ENCODE assay signal across 1 mouse cellular context in genomic region chr15:103268903-103269302, GRCm38 (mm10).
TF ChIP-seq lines count a peak whose summit lies in the region.

No protein-coding gene starts in this region.

TF ChIP-seq in MEL, 35 proteins besides CTCF, POLR2A, EP300 and RAD21:
- 0 out of 2 replicates have a peak, but pooled peaks have one; percentile 19 for TF ChIP-seq MXI1 (IDR thresholded peaks at IDR 0.05; ENCODE audit: low read depth, low read length)
- no peak for TF ChIP-seq ZKSCAN1 (IDR thresholded peaks at IDR 0.05; ENCODE audit: low read depth, low read length)
- no peak for TF ChIP-seq HCFC1 (IDR thresholded peaks at IDR 0.05; ENCODE audit: low read depth, low read length)
- no peak for TF ChIP-seq GABPA (IDR thresholded peaks at IDR 0.05; ENCODE audit: low read depth, low read length)
- TF ChIP-seq TBP (IDR thresholded peaks at IDR 0.05; ENCODE audit: low read depth, low read length): peak; percentile 57; the same call in 1 of the 2 replicates
- no peak for TF ChIP-seq MEF2A (IDR thresholded peaks at IDR 0.05; ENCODE audit: extremely low read depth, insufficient replicate concordance, low read depth, low read length, poor library complexity, severe bottlenecking)
- TF ChIP-seq JUND (IDR thresholded peaks at IDR 0.05; ENCODE audit: low read depth, low read length): no peak
- no peak for TF ChIP-seq CHD1 (IDR thresholded peaks at IDR 0.05; ENCODE audit: low read depth, low read length)
- TF ChIP-seq USF1 (IDR thresholded peaks at IDR 0.05; ENCODE audit: low read depth, low read length): no peak
- no peak for TF ChIP-seq MAZ (IDR thresholded peaks at IDR 0.05; ENCODE audit: low read depth, low read length)
- peak; percentile 94 for TF ChIP-seq ZNF384 (IDR thresholded peaks at IDR 0.05; ENCODE audit: low read depth, low read length)
- TF ChIP-seq MYC (IDR thresholded peaks at IDR 0.05; ENCODE audit: low read depth, low read length): no peak
- no peak for TF ChIP-seq ZMIZ1 (IDR thresholded peaks at IDR 0.05; ENCODE audit: low read depth, low read length)
- TF ChIP-seq POLR2AphosphoS2 (IDR thresholded peaks at IDR 0.05; ENCODE audit: low read length): no peak
- TF ChIP-seq CHD2 (IDR thresholded peaks at IDR 0.05; ENCODE audit: low read length): no peak
- peak; percentile 59; the same call in 1 of the 2 replicates for TF ChIP-seq GATA1 (IDR thresholded peaks at IDR 0.05; ENCODE audit: low read depth, low read length)
- no peak for TF ChIP-seq UBTF (IDR thresholded peaks at IDR 0.05; ENCODE audit: borderline replicate concordance, insufficient read depth, low read depth, low read length)
- no peak for TF ChIP-seq BHLHE40 (IDR thresholded peaks at IDR 0.05; ENCODE audit: borderline replicate concordance, low read depth, low read length)
- TF ChIP-seq TCF12 (IDR thresholded peaks at IDR 0.05; ENCODE audit: low read depth, low read length): peak; percentile 50; the same call in 1 of the 2 replicates
- TF ChIP-seq NELFE (IDR thresholded peaks at IDR 0.05; ENCODE audit: low read depth, low read length): no peak
- 0 out of 2 replicates have a peak, but pooled peaks have one; percentile 9 for TF ChIP-seq ELF1 (IDR thresholded peaks at IDR 0.05; ENCODE audit: low read depth, low read length)
- no peak for TF ChIP-seq MAFK (IDR thresholded peaks at IDR 0.05; ENCODE audit: borderline replicate concordance, low read depth, low read length)
- no peak for TF ChIP-seq MAX (IDR thresholded peaks at IDR 0.05; ENCODE audit: low read length)
- TF ChIP-seq SIN3A (IDR thresholded peaks at IDR 0.05; ENCODE audit: low read length): no peak
- no peak for TF ChIP-seq NRF1 (IDR thresholded peaks at IDR 0.05; ENCODE audit: insufficient read depth, low read depth, low read length, poor library complexity, severe bottlenecking)
- no peak for TF ChIP-seq USF2 (IDR thresholded peaks at IDR 0.05; ENCODE audit: borderline replicate concordance in 1 of 2, insufficient read depth in 1 of 2, low read depth in 1 of 2, low read length in 2 of 2)
- no peak for TF ChIP-seq RCOR1 (IDR thresholded peaks at IDR 0.05; ENCODE audit: low read depth, low read length)
- TF ChIP-seq KAT2A (conservative IDR thresholded peaks at IDR 0.05; ENCODE audit: low read depth, low read length): no peak
- TF ChIP-seq E2F4 (IDR thresholded peaks at IDR 0.05; ENCODE audit: borderline replicate concordance, low read depth, low read length): no peak
- peak; percentile 43; the same call in 1 of the 2 replicates for TF ChIP-seq ETS1 (IDR thresholded peaks at IDR 0.05; ENCODE audit: low read depth, low read length)
- TF ChIP-seq POLR2AphosphoS5 (IDR thresholded peaks at IDR 0.05; ENCODE audit: borderline replicate concordance, low read depth, low read length): no peak
- no peak for TF ChIP-seq SMC3 (IDR thresholded peaks at IDR 0.05; ENCODE audit: low read depth, low read length)
- peak; percentile 43 for TF ChIP-seq TAL1 (IDR thresholded peaks at IDR 0.05; ENCODE audit: low read length)
- no peak for TF ChIP-seq MYB (IDR thresholded peaks at IDR 0.05; ENCODE audit: low read depth, low read length)
- no peak for TF ChIP-seq ZC3H11A (IDR thresholded peaks at IDR 0.05; ENCODE audit: low read depth, low read length)
